Mouse (Mus musculus): Measurements from ENCODE around the gene AL732309.1.
"Not testable (repeated sequence)": the region's sequence is repeated elsewhere in the genome, so short reads cannot be mapped to it uniquely, and the experiment has no call there.

AL732309.1 gene

GRCm38 (mm10) chr2:25267241-25267640 lies 20.6 kb upstream of the AL732309.1 start:
- no peak for DNase-seq

- peak in 1 of 2 experiments; percentile 37 for DNase-seq
These were observed 20.1 kb upstream of the AL732309.1 start for GRCm38 (mm10) chr2:25266720-25267119.

GRCm38 (mm10) chr2:25265897-25266656 lies 19.4 kb upstream of the AL732309.1 start:
- DNase-seq: peak in 1 of 2 experiments; percentile 26

GRCm38 (mm10) chr2:25264851-25265250 lies 18.2 kb upstream of the AL732309.1 start:
- no peak for DNase-seq

GRCm38 (mm10) chr2:25264286-25264660 lies 17.6 kb upstream of the AL732309.1 start:
- no peak for DNase-seq

- no peak for DNase-seq
These were observed 17.1 kb upstream of the AL732309.1 start for GRCm38 (mm10) chr2:25263623-25264285.

GRCm38 (mm10) chr2:25262795-25263622 lies 16.3 kb upstream of the AL732309.1 start:
- peak; percentile 50 to 53 for DNase-seq

- DNase-seq: peak; percentile 94 to 97
These were observed 15.7 kb upstream of the AL732309.1 start, which contains the start of gene Tprn for GRCm38 (mm10) chr2:25262291-25262767. Gene Tprn, plus strand, starts transcription at chr2:25262618.

GRCm38 (mm10) chr2:25261870-25262269 lies 15.2 kb upstream of the AL732309.1 start:
- DNase-seq: no peak

- DNase-seq: no peak
These were observed 12.2 kb upstream of the AL732309.1 start for GRCm38 (mm10) chr2:25258887-25259286.

- not testable (repeated sequence) for DNase-seq
These were observed 10.6 kb upstream of the AL732309.1 start for GRCm38 (mm10) chr2:25257250-25257649.

- peak in 1 of 2 experiments; percentile 75 for DNase-seq
These were observed 9.9 kb upstream of the AL732309.1 start for GRCm38 (mm10) chr2:25256443-25257109.

GRCm38 (mm10) chr2:25255284-25255779 lies 8.7 kb upstream of the AL732309.1 start, which contains the start of gene Tmem203:
Gene Tmem203, plus strand, starts transcription at chr2:25255439.
- peak; percentile 88 to 89 for DNase-seq

GRCm38 (mm10) chr2:25252331-25252730 lies 5.7 kb upstream of the AL732309.1 start:
- DNase-seq: peak in 1 of 2 experiments; percentile 40

- DNase-seq: no peak
These were observed 2.5 kb downstream of the AL732309.1 start for GRCm38 (mm10) chr2:25244144-25244543.

- no peak for DNase-seq
These were observed 3.3 kb downstream of the AL732309.1 start for GRCm38 (mm10) chr2:25243342-25243741.

- no peak for DNase-seq
These were observed 4.6 kb downstream of the AL732309.1 start, which contains the start of the genes Rnf208 and Cysrt1 for GRCm38 (mm10) chr2:25242101-25242506. Gene Rnf208, plus strand, starts transcription at chr2:25242255. Gene Cysrt1, minus strand, starts transcription at chr2:25242452.

- DNase-seq: no peak
These were observed 5.3 kb downstream of the AL732309.1 start for GRCm38 (mm10) chr2:25241438-25241775.

GRCm38 (mm10) chr2:25240723-25241437 lies 5.8 kb downstream of the AL732309.1 start:
- DNase-seq: peak; percentile 77 to 85

- no peak for DNase-seq
These were observed 6.4 kb downstream of the AL732309.1 start for GRCm38 (mm10) chr2:25240310-25240709.

GRCm38 (mm10) chr2:25239766-25240165 lies 6.9 kb downstream of the AL732309.1 start:
- DNase-seq: no peak
